Mouse (Mus musculus) lung, postnatal 4 days (tissue): ENCODE data around the gene Gm38655.
"Not testable (repeated sequence)": the region's sequence is repeated elsewhere in the genome, so short reads cannot be mapped to it uniquely, and the experiment has no call there.

Source experiments
- DNase-seq, 2 experiments: peaks; one replicate each; pipeline ENCODE4 v3.0.0; 2021

Gene Gm38655

DNA sequence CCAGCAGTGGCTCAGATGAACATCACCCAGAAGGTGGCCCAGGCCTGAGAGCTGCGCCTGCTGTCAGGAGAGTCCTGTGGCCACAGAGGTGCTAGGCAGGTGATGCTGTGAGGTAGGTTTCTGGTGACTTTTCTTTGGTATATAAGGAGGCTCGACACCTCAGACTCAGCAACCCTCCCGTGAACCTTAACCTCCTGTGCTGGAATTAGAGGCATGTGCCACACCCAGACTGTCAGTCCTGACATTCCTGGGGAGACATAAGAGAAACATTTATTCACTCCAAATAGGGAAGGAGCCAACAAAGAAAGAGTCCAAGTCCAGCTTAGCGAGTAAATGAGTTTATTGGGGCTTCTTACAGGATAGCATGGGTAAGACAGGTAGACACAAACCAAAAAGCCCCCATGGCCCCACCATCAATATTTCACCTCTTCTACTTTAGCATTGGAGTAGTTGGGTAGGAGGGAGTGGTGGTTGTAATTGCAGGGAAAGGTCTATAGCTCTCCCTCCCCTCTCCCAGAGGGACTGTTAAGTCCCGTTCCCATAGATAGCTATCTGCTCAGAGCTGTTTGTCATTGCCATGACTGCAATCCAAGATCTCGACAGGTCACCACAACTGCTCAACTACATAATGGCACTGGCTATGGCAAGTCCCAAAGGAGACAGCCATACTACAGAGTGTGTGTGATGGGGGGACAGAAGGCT lies 9.2 kb downstream of the Gm38655 start:
- no peak for DNase-seq

DNA sequence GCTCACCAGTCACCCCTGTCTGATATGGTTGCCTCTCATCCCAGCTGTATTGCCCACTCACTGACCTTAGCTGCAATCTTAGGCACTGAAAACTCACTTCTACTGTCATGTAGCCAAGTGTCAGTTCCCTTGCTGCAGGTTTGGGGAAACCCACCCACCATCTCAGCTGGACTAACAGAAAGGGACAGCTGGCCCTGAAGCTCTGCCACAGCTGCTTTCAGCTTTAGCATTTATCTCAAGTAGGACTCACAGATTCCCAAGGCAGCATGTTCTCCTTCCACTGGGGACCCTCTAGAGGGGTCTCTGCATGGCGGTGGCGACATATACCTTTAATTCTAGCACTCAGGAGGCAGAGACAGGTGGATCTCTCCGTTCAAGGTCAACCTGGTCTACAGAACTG lies 10.5 kb downstream of the Gm38655 start:
- DNase-seq = no peak

DNA sequence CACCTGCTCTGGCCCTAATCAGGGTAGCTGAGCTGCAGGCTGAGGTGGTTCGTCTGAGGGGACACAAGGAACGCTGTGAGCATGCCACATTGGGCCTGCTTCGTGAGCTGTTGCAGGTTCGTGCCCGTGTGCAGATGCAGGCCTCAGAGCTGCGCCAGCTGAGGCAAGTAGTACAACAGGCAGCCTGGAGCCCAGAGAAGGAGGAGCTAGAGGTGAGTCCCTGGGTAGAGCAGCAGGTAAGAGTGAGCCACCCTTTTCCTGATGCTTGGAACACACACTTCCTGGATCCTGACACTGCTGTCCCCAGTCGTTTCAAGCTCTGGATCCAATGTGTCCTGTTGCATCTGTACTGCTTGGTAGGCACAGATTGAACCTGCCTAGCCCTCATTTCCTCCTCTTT lies 11.9 kb downstream of the Gm38655 start:
- no peak for DNase-seq

DNA sequence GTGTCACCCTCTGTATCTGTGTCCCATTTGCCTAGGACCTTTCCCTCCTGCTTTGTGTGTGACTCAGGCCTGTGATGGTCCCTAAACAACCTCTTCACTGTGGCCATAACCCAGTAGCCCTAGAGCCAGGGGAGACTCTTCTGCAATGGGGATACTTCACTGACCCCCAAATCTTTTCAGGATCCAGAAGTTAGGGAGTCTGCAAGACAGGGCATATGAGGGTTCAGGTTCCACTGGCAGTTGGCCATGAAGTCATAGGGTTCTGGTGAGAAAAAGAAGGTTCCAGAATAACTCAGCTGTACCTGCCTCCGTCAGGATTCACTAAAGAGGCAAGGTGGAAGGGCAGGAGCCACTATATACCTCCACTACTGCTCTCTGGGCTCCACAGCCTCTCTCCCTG lies 13.1 kb downstream of the Gm38655 start, which contains the start of gene Ccdc154:
Ccdc154 (plus strand) TSS at position 301 of the 400 bp plus-strand sequence.
- DNase-seq = no peak

DNA sequence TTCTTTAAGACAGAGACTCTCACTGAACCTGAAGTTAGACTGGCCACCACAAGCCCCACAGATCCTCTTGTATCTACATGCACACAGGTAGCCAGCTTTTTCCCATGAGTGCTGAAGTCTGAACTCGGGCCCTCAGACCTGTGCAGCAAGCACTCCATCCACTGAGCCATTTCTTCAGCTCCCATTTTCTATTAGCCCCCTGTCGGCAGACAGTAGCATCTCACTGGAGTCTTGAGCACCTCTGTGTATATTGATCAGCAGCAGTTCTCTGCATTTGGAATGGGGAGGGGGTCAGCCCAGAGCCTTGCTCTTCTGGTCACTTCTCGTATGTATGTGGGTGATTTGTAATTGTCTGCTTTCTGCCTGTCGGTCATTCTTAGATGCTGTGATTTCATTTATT lies 35.3 kb downstream of the Gm38655 start:
- peak in 1 of 2 experiments; percentile 26 for DNase-seq

DNA sequence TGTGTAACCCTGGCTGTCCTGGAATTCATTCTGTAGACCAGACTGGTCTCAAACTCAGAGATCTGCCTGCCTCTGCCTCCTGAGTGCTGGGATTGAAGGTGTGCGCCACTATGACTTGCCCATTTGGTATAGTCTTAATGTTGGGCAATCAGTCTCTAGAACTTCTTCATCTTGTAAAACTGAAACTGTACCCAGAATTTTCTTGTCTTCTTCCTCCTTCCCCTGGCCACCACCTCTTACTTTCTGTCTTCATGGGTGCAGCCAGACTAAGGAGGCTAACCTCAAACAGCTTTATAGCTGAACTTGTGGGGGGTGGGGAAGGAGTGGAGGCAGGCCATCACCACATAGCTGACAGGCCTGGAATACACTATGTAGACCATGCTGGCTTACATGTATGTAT lies 36.5 kb downstream of the Gm38655 start:
- DNase-seq = no peak

DNA sequence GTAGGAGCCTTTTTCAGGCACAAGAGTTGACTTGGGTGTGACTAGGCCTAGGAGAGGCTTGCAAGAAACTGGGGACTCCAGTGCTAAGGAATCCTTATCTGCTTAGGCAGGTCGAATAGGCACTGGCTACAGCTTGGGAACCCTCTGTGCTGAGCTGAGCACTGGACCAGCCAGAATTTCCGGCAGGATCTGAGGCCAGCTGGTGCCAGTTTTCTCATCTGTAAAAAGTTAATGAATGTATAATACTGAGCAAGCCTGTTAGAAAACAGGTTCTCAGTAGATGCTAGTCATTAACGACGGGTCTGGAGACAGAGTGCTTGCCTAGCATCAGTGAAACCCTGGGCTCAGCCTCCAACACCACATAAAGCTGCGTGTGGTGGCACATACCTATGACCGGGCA lies 39.6 kb downstream of the Gm38655 start:
- DNase-seq = no peak

DNA sequence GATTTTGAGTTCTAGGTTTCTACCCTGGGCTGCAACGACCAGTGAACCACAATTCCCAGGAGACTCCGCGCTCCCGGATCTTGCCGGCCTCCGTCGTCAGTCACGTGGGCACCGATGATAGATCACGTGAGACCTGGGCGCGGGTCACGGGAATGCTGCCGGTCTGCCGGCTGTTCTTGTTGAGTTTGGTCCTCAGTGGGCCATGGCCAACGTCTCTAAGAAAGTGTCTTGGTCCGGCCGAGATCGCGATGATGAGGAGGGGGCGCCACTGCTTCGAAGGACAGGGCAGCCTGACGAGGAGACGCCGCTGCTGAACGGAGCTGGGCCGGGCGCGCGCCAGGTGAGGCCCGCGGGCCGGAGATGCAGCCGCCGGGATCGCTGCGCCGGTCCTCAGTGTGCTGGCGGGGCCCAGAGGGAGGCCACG lies 42.0 kb downstream of the Gm38655 start, which contains the start of gene Clcn7:
Clcn7 (plus strand) TSS at position 117 of the 424 bp plus-strand sequence.
- DNase-seq = peak; percentile 92 to 93

DNA sequence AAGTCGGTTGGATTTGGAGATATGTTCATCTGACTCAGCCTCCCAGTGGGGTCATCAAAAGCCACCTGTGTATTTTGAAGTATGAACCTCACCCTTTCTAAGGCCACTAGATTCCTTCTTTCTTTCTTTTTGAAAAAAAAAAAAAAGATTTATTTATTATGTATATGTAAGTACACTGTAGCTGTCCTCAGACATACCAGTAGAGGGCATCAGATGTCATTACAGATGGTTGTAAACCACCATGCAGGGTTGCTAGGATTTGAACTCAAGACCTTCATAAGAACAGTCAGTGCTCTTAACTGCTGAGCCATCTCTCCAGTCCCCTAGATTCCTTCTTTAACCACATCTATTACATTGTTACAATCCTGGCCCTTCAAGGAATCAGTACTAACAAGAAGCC lies 45.2 kb downstream of the Gm38655 start:
- no peak for DNase-seq

DNA sequence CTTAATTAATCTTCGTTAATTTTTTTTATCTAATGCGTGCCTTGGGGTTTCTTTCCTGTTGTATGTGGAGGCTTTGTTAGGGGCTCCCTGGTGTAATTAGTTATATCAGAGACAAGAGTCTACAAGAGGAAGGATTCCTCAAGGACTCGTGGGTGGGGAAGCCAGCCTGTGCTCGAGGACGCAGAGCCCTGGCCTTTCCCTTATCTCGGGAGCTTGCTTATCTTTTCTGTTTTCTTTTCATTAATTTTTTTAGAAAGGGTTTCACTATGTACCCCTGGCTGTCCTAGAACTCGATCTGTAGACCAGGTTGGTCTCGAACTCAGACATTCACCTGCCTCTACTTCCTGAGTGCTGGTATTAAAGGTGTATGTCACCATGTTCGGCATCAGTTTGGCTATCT lies 47.6 kb downstream of the Gm38655 start:
- DNase-seq = no peak

DNA sequence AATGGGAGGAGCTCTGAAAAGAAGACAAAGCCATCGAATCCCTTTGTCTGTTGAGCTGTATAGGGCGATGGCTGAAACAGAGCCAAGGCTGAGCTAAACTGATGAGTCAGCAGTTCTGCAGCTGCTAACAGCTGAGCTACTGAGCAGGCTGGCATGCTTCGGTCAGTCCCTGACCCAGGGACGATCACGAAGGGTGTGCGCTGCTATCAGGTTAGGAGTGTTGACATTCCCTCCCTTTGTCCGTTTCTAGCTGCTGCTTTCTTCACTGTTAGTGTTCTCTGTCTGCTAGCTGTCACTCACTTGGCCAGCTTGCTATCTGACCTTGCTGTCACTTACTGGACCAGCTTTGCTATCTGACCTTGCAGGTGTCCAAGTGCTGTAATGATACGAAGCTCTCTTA lies 48.2 kb downstream of the Gm38655 start:
- DNase-seq = no peak

DNA sequence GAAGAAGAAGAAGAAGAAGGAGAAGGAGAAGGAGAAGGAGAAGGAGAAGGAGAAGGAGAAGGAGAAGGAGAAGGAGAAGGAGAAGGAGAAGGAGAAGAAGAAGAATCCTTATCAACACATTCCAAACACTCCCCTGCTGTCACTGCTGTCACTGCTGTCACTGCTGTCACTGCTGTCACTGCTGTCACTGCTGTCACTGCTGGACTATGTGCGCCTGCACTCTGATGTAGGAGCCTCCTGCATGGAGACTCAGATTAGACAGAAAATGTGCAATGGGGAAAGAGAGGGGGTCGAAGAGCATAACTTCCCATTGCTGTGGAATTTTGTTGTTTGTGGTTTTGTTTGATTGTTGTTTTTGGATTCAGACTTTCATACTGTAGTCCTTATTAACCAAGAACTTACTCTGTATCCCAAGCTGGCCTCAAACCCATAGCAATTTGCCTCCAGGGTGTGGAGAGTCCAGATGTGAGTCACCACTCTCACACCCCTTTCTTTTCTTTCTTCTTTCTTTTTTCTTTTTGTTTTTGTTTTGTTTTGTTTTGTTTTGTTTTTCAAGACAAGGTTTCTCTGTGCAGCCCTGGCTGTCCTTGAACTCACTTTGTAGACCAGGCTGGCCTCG lies 49.7 kb downstream of the Gm38655 start:
- DNase-seq = not testable (repeated sequence)

DNA sequence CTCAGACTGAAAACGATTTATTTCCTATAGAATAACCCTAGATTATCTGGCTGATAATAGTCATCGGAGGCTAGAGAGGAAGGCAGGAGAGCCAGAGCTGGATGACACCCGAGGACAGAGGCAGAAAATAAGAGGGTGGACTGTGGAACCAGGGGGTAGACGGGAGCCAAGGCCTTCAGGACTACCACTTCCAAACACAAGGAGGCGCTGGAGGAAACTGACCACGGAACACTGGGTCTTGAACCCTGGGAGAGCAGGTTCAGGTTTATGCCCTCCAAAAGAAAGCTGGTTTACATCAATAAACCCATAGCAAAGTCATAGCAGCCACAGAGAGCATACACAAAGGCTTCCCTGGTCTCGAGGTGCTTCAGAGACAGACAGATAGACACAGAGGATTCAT lies 51.3 kb downstream of the Gm38655 start:
- peak in 1 of 2 experiments; percentile 43 for DNase-seq
